Mouse (Mus musculus): ENCODE data around the gene Ddx25. TPM values are rescaled to one million over a fixed set of nuclear protein-coding genes. Genes with fewer than 3 reads are reported as not detected.

Gene Ddx25
- total RNA-seq (2014; rRNA removed), result under 0.01 TPM in 1 of 2 replicates, not detected in the other
- polyA plus RNA-seq (2012; rRNA removed), result 0.01 and 0.05 TPM in 2 replicates

- H3K27ac ChIP-seq (replicated peaks; ENCODE audit: insufficient read depth, low read depth, low read length), result no peak within 1 kb of the TSS
- peaks cover 3% of the 10 kb centered on the region for H3K4me1 ChIP-seq (ENCODE audit: control insufficient read depth, insufficient read depth, low read length)
- H3K9ac ChIP-seq (ENCODE audit: low read depth, low read length), result peak within 1 kb of the TSS; percentile 71
- H3K36me3 ChIP-seq (ENCODE audit: control insufficient read depth, insufficient read depth, low read length), result 0 out of 2 replicates have a peak, but pooled peaks cover 2% of the 10 kb centered on the region
- H3K27me3 ChIP-seq (ENCODE audit: control insufficient read depth, insufficient read depth, low read length), result peaks cover 5% of the 10 kb centered on the region
- H3K79me2 ChIP-seq (ENCODE audit: control insufficient read depth, insufficient read depth, low read length), result no peaks in the 10 kb centered on the region; the same call in 1 of the 2 replicates
- no peak for TF ChIP-seq CTCF (IDR thresholded peaks at IDR 0.05; ENCODE audit: low read depth, low read length)
- TF ChIP-seq POLR2A (IDR thresholded peaks at IDR 0.05; ENCODE audit: extremely low read depth, insufficient read depth, low read length), result no peak
- no peak for DNase-seq (ENCODE audit: extremely low read depth, low read depth, low spot score)
- peak within 1 kb of the TSS; percentile 88 for H3K4me3 ChIP-seq (ENCODE audit: insufficient read depth, low read depth, low read length)
- 3% methylated on average over 57 of the region's 59 CpGs for WGBS
Observed at GRCm38 (mm10) chr9:35558257-35559008, at the start of gene Ddx25, which contains the start of gene Pus3. Ddx25 (minus strand) TSS chr9:35558528. Pus3 (plus strand) TSS chr9:35558595.

DNA sequence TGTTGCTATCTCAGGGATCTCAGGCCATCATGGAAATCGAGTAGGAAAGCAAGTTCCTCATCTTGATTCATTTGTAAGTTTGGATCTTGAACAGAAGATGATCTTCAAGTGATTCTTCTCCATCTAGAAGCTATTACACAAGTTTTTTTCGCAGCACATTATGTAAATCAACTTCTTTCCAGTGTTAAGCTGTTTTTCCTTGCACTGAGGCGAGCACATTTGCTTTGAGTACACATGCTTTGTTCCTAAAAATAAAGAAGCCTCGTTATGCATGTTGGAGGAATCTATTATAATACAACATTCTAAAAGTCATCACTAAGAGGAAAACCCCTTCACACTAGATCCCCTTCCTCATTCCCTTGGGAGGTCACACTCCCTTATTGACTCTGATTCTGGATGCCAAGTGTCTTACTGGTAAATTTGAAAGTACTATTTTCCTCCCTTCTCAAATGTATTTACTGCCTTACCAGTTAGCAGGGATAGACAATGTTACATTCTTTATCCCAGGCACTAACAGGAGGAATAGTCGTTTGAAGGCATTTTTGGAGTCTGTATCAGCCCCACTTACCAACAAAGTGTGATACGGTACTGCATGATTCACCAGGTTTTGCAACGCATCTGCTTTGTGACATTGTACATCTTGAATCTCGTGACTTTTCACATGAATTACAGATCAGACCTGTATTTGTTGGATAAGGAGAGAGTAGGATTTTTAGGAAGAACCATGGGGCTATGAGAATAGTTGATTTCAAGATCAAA, 49.5 kb upstream of the Ddx25 start:
- H3K36me3 ChIP-seq (ENCODE audit: control insufficient read depth, insufficient read depth, low read length), result no peaks in the 10 kb centered on the region
- no peaks in the 10 kb centered on the region for H3K79me2 ChIP-seq (ENCODE audit: control insufficient read depth, insufficient read depth, low read length)
- no peaks in the 10 kb centered on the region for H3K27me3 ChIP-seq (ENCODE audit: control insufficient read depth, insufficient read depth, low read length)
- DNase-seq (ENCODE audit: extremely low read depth, low read depth, low spot score), result no peak
- WGBS, result 59% methylated on average over 8 of the region's 8 CpGs
- no peak overlapping the region for H3K27ac ChIP-seq (replicated peaks; ENCODE audit: insufficient read depth, low read depth, low read length)
- TF ChIP-seq POLR2A (IDR thresholded peaks at IDR 0.05; ENCODE audit: extremely low read depth, insufficient read depth, low read length) (no peak), CTCF (IDR thresholded peaks at IDR 0.05; ENCODE audit: low read depth, low read length) (no peak)
- no peak overlapping the region for H3K4me3 ChIP-seq (ENCODE audit: insufficient read depth, low read depth, low read length)
- H3K4me1 ChIP-seq (ENCODE audit: control insufficient read depth, insufficient read depth, low read length), result no peaks in the 10 kb centered on the region
- H3K9ac ChIP-seq (ENCODE audit: low read depth, low read length), result no peak overlapping the region

DNA sequence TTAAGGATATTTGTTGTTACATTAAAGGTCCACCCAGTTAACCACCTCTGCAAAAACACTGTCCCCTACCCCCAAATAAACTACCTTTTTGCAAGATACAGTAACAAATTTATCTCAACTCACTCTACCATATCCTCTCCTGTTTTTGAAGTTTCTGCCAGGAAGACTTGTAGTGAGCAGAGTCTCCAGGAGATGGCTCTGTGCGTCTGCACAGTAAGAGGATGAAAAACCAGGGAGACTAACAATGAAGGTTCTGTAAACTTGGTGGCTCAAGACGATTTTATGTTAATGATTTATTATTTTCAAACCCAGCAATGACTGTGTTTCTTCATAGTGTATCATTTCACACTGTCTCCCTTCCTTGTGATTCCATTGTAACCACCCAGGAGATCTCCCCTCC, 34.6 kb upstream of the Ddx25 start:
- Histone ChIP-seq H3K4me1 (ENCODE audit: control insufficient read depth, insufficient read depth, low read length) (no peaks in the 10 kb centered on the region), H3K9ac (ENCODE audit: low read depth, low read length) (no peak overlapping the region), H3K4me3 (ENCODE audit: insufficient read depth, low read depth, low read length) (no peak overlapping the region), H3K79me2 (ENCODE audit: control insufficient read depth, insufficient read depth, low read length) (no peaks in the 10 kb centered on the region), H3K36me3 (ENCODE audit: control insufficient read depth, insufficient read depth, low read length) (no peaks in the 10 kb centered on the region), H3K27me3 (ENCODE audit: control insufficient read depth, insufficient read depth, low read length) (no peaks in the 10 kb centered on the region), H3K27ac (replicated peaks; ENCODE audit: insufficient read depth, low read depth, low read length) (no peak overlapping the region)
- no peak for DNase-seq (ENCODE audit: extremely low read depth, low read depth, low spot score)
- 16% methylated on average over 2 of the region's 2 CpGs for WGBS
- no peak for TF ChIP-seq POLR2A (IDR thresholded peaks at IDR 0.05; ENCODE audit: extremely low read depth, insufficient read depth, low read length)

- H3K9ac ChIP-seq (ENCODE audit: low read depth, low read length), result no peak overlapping the region
- H3K36me3 ChIP-seq (ENCODE audit: control insufficient read depth, insufficient read depth, low read length), result no peaks in the 10 kb centered on the region
- no peak for TF ChIP-seq POLR2A (IDR thresholded peaks at IDR 0.05; ENCODE audit: extremely low read depth, insufficient read depth, low read length)
- no peak for TF ChIP-seq CTCF (IDR thresholded peaks at IDR 0.05; ENCODE audit: low read depth, low read length)
- H3K27me3 ChIP-seq (ENCODE audit: control insufficient read depth, insufficient read depth, low read length), result no peaks in the 10 kb centered on the region
- no peak for DNase-seq (ENCODE audit: extremely low read depth, low read depth, low spot score)
- no peak overlapping the region for H3K4me3 ChIP-seq (ENCODE audit: insufficient read depth, low read depth, low read length)
- WGBS, result 78% methylated on average over 1 of the region's 1 CpGs
- H3K79me2 ChIP-seq (ENCODE audit: control insufficient read depth, insufficient read depth, low read length), result no peaks in the 10 kb centered on the region
- no peak overlapping the region for H3K27ac ChIP-seq (replicated peaks; ENCODE audit: insufficient read depth, low read depth, low read length)
- H3K4me1 ChIP-seq (ENCODE audit: control insufficient read depth, insufficient read depth, low read length), result no peaks in the 10 kb centered on the region
Observed at GRCm38 (mm10) chr9:35587674-35588073, 29.3 kb upstream of the Ddx25 start.

DNA sequence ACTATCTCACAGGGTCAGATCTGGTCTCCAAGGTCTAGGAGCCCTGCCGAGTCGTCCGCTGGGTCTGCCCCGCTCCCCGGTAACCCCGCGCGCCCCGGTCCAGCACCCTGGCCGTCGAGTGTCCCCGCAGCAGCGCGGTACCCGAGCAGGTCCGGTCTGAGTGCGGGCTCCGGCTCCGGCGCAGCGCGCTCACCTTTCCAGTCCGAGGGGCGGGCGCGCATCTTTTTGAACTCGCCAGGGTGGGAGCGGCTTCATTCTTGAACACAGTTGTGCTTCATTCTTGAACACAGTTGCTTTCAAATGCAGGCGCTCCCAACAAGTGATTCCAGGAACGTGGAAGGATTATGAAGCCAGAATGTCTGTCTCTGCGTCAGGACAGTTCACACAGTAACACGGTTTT, 16.1 kb upstream of the Ddx25 start:
- DNase-seq (ENCODE audit: extremely low read depth, low read depth, low spot score), result no peak
- H3K79me2 ChIP-seq (ENCODE audit: control insufficient read depth, insufficient read depth, low read length), result no peaks in the 10 kb centered on the region
- no peak overlapping the region for H3K4me3 ChIP-seq (ENCODE audit: insufficient read depth, low read depth, low read length)
- 7% methylated on average over 32 of the region's 32 CpGs for WGBS
- no peak overlapping the region for H3K27ac ChIP-seq (replicated peaks; ENCODE audit: insufficient read depth, low read depth, low read length)
- H3K4me1 ChIP-seq (ENCODE audit: control insufficient read depth, insufficient read depth, low read length), result no peaks in the 10 kb centered on the region
- no peak overlapping the region for H3K9ac ChIP-seq (ENCODE audit: low read depth, low read length)
- TF ChIP-seq POLR2A (IDR thresholded peaks at IDR 0.05; ENCODE audit: extremely low read depth, insufficient read depth, low read length), result no peak
- TF ChIP-seq CTCF (IDR thresholded peaks at IDR 0.05; ENCODE audit: low read depth, low read length), result no peak
- no peaks in the 10 kb centered on the region for H3K36me3 ChIP-seq (ENCODE audit: control insufficient read depth, insufficient read depth, low read length)
- peaks cover 6% of the 10 kb centered on the region; the same call in 1 of the 2 replicates for H3K27me3 ChIP-seq (ENCODE audit: control insufficient read depth, insufficient read depth, low read length)

All from liver, adult 2 months (tissue).